Mouse (Mus musculus) limb, embryonic 14.5 days (tissue): ENCODE results near the gene Flvcr2. TPM values are rescaled to one million over a fixed set of nuclear protein-coding genes. Genes with fewer than 3 reads are reported as not detected.
A peak's percentile ranks its signal among the peaks of the same experiment; 100 is the strongest.

Source experiments
- ATAC-seq: fragments of 200-750 bp; cut with Nextera tagmentation; 2 replicates; pipeline ENCODE4 v1.8.0; 2017; ENCODE audit warnings: low read depth, moderate number of reproducible peaks, moderate TSS enrichment; ENCODE audit not compliant: low FRiP score
- DNase-seq: peaks from one replicate; pipeline ENCODE4 v3.0.0-alpha.2; 2015; ENCODE audit warnings: low spot score
- H3K27ac ChIP-seq: fragments of 300-500 bp; sonication (generic); replicated peaks from 2 replicates; pipeline ENCODE4 v1.5.1; 2014; ENCODE audit warnings: low read depth, mild to moderate bottlenecking, low read length, moderate library complexity, mixed read lengths
- H3K27me3 ChIP-seq: fragments of 300-500 bp; sonication (generic); 2 replicates; pipeline ENCODE4 v1.6.1; 2014; ENCODE audit warnings: low read length, mixed read lengths; ENCODE audit not compliant: control insufficient read depth, insufficient read depth
- H3K36me3 ChIP-seq: fragments of 300-500 bp; sonication (generic); 2 replicates; pipeline ENCODE4 v1.6.1; 2014; ENCODE audit warnings: mild to moderate bottlenecking, low read length, moderate library complexity, mixed read lengths; ENCODE audit not compliant: control insufficient read depth, insufficient read depth
- H3K4me1 ChIP-seq: fragments of 300-500 bp; sonication (generic); 2 replicates; pipeline ENCODE4 v1.6.1; 2014; ENCODE audit warnings: antibody characterized with exemption, low read length, mixed read lengths; ENCODE audit not compliant: control insufficient read depth, insufficient read depth
- H3K4me2 ChIP-seq: fragments of 300-500 bp; sonication (generic); replicated peaks from 2 replicates; pipeline ENCODE4 v1.6.1; 2014; ENCODE audit warnings: low read depth, mild to moderate bottlenecking, low read length, moderate library complexity; ENCODE audit not compliant: severe bottlenecking
- H3K4me3 ChIP-seq: fragments of 300-500 bp; sonication (generic); replicated peaks from 2 replicates; pipeline ENCODE4 v1.5.1; 2014; ENCODE audit warnings: low read length
- H3K9ac ChIP-seq: fragments of 300-500 bp; sonication (generic); 2 replicates; pipeline ENCODE4 v1.6.1; 2014; ENCODE audit warnings: mild to moderate bottlenecking, low read depth, low read length, moderate library complexity; ENCODE audit not compliant: severe bottlenecking
- H3K9me3 ChIP-seq: fragments of 300-500 bp; sonication (generic); 2 replicates; pipeline ENCODE4 v1.6.1; 2016; ENCODE audit warnings: low read length; ENCODE audit not compliant: control insufficient read depth
- POLR2A ChIP-seq: fragments of 200-500 bp; IDR thresholded peaks from 2 replicates; pipeline ENCODE4 v1.8.0; 2012; ENCODE audit warnings: inconsistent platforms, mild to moderate bottlenecking, moderate library complexity, borderline replicate concordance; ENCODE audit not compliant: insufficient read depth, insufficient read length; ENCODE audit errors: extremely low read depth
- WGBS: fragments of 180-500 bp; shearing (Covaris S2); extraction: QIAGEN DNeasy Blood & Tissue Kit; methylation state at CpG from one replicate; pipeline ENCODE4 v1.1.7; 2014; 5-methylcytosine and 5-hydroxymethylcytosine counted together
- polyA plus RNA-seq, 2 experiments: library from polyadenylated mRNA; depleted of rRNA in 1 of 2; stranded (reverse) in 1 of 2; unstranded in 1 of 2; fragments of >200 nt; fragmentation: Nextera tagmentation in 1 of 2; extraction: Ambion mirVana in 1 of 2; gene quantifications; 2 replicates each; pipeline versions ENCODE4 v1.2.1 to v1.2.3; 2012 to 2014

Gene Flvcr2
- polyA plus RNA-seq, 2 experiments: 2.8 to 4.4 TPM

DNA sequence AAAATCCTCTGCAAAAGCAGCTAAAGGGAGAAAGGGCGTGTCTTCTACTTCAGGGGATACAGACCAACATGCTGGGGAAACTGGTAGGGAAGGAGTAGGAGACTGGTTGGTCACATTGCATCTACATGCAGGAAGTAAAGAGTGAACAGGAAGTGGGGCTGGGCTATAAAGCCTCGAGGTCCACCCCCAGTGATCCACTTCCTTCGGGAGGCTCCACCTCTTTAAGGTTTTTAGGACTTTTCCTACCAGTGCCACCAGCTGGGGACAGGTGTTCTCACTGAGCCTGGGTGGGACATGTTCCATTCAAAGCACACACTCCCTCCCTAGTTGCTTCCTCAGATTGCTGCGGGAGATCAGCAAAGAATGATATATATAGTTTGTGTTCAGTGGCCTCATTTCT is 107.5 kb downstream of the Flvcr2 start:
- 89% methylated on average over 4 of the region's 4 CpGs for WGBS
- no peak for TF ChIP-seq POLR2A
- Histone ChIP-seq H3K4me1 (peaks cover 6% of the 10 kb centered on the region), H3K27ac (no peak overlapping the region), H3K4me3 (no peak overlapping the region), H3K4me2 (no peak overlapping the region), H3K9ac (no peak overlapping the region), H3K27me3 (no peaks in the 10 kb centered on the region), H3K9me3 (no peaks in the 10 kb centered on the region), H3K36me3 (peaks cover 10% of the 10 kb centered on the region)
- ATAC-seq (no peak), DNase-seq (no peak)

DNA sequence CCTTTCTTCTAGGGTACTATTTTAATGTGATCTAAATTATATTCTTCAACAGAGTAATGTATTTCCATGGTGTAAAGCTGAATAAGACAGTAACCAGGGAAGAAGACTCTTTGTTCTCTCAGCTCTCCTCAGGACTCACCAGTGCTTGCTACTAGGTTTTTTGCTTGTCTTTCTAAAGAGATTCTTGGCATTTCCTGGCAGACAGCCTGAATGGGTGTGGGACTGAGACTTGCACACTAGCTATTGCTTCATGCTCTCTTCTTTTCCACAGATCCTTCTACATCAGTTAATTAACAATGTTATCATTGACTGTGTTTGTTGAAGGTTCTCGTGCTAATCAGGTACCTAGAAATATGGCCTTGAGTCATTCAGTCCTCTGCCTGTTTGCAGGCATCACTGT is 107.9 kb downstream of the Flvcr2 start:
- Histone ChIP-seq H3K4me2 (no peak overlapping the region), H3K36me3 (peaks cover 10% of the 10 kb centered on the region), H3K9me3 (no peaks in the 10 kb centered on the region), H3K4me3 (no peak overlapping the region), H3K27me3 (no peaks in the 10 kb centered on the region), H3K4me1 (peaks cover 11% of the 10 kb centered on the region), H3K27ac (no peak overlapping the region), H3K9ac (no peak overlapping the region)
- DNase-seq (no peak), ATAC-seq (no peak)
- 94% methylated on average over 1 of the region's 1 CpGs for WGBS
- TF ChIP-seq POLR2A: no peak

- 85% methylated on average over 7 of the region's 7 CpGs for WGBS
- H3K36me3 ChIP-seq: 0 out of 2 replicates have a peak, but pooled peaks cover under 1% of the 10 kb centered on the region
- ATAC-seq (no peak), DNase-seq (no peak)
- H3K27me3 ChIP-seq: no peaks in the 10 kb centered on the region
- H3K4me2 ChIP-seq: no peak overlapping the region
- TF ChIP-seq POLR2A: no peak
- peaks cover 23% of the 10 kb centered on the region for H3K4me1 ChIP-seq
- H3K4me3 ChIP-seq: no peak overlapping the region
- H3K27ac ChIP-seq: no peak overlapping the region
- no peak overlapping the region for H3K9ac ChIP-seq
- no peaks in the 10 kb centered on the region for H3K9me3 ChIP-seq
Observed at GRCm38 (mm10) chr12:85857300-85857699, 111.0 kb downstream of the Flvcr2 start.

DNA sequence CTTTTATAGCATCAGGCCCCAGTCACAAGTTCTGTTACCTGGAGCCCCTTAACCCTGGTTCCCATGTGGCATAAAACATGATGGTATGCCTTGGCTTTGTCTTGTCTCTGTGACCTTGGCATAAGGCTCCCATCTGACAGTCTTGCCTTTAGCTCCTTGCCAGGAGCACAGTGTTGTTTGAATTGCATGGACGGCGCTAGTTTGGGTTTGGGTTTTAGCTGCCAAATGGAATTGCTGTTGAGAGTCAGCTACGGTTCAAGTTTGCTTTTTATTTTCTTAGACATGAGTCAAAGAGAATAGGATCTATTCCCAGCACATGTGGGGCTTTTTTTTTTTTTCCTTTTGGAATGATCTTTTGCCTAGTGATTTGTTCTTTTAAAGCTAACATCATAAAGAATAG is 112.8 kb downstream of the Flvcr2 start:
- WGBS: 60% methylated on average over 3 of the region's 3 CpGs
- H3K27me3 ChIP-seq: no peaks in the 10 kb centered on the region
- H3K27ac ChIP-seq: peak overlapping the region; percentile 71
- 0 out of 2 replicates have a peak, but pooled peaks cover 3% of the 10 kb centered on the region for H3K36me3 ChIP-seq
- H3K4me2 ChIP-seq: no peak overlapping the region
- H3K9me3 ChIP-seq: no peaks in the 10 kb centered on the region
- ATAC-seq: peak; percentile 38
- H3K4me3 ChIP-seq: no peak overlapping the region
- DNase-seq: no peak
- TF ChIP-seq POLR2A: no peak
- H3K4me1 ChIP-seq: peaks cover 31% of the 10 kb centered on the region
- no peak overlapping the region for H3K9ac ChIP-seq

DNA sequence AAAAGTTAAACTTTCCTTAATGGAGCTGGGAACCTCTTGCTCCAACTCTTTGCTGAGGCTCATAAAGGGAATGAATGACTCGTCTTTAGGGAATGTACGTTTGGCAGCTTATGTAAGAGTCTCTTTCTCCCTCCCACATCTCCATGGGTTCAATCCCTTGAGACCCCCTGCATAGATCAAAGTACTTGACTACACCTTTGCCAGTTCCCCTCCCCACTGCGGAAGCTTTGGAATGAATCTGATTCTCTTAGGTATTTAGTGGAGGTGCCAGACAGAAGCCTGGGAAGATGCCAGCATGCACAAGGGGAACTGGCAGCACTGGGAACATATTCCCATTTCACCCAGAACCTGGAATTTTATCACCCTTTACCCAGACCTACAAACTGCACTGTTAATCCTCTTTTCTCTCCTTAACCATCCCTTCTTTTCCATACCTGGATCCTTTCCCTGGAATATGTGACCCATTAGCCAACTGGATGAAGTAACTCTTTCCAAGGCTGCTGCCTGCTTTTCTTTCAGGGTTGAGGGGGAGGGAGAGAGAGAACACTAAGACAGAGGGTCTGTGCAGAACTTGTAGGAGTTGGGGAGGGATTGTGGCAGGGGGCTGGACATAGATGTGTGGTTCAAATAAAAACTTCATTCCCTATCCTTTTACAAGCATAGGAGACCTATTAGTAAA is 113.3 kb downstream of the Flvcr2 start:
- H3K36me3 ChIP-seq: 0 out of 2 replicates have a peak, but pooled peaks cover 3% of the 10 kb centered on the region
- peak overlapping the region; percentile 71 for H3K27ac ChIP-seq
- peak; percentile 83 for DNase-seq
- 30% methylated on average over 3 of the region's 3 CpGs for WGBS
- ATAC-seq: peak; percentile 83
- no peak overlapping the region for H3K4me3 ChIP-seq
- H3K9me3 ChIP-seq: no peaks in the 10 kb centered on the region
- no peak for TF ChIP-seq POLR2A
- no peak overlapping the region for H3K9ac ChIP-seq
- no peaks in the 10 kb centered on the region for H3K27me3 ChIP-seq
- 0 out of 2 replicates have a peak overlapping the region, but pooled peaks have one; percentile 19 for H3K4me2 ChIP-seq
- H3K4me1 ChIP-seq: peaks cover 31% of the 10 kb centered on the region
